Mouse (Mus musculus) B cell, adult 2 months (primary cell): ENCODE measurements around the gene Rassf6.
"Not testable (repeated sequence)": the region's sequence is repeated elsewhere in the genome, so short reads cannot be mapped to it uniquely, and the experiment has no call there.

Experiments
- DNase-seq, 2 experiments: peaks; one replicate each; pipeline ENCODE4 v3.0.0; 2022

Rassf6 gene

DNA sequence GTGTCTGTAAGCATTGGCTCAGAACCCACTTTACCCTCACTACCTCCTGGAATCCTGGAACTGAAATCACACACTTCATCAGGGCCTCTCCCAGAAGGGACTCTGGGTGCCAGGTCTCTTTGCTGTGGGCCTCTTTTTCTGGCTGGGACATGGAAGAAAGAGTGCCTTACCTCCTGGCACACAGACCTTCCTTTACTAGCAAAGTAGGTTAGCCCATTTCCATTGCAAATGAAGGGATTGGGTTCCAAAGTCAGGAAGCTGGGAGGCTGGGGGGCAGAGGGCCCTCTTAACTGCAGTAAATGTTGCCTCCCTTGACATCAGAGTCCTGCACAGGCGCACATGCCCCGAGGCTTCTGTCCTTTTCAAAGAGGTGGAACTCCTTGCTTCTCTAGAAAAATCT lies 17.2 kb downstream of the Rassf6 start:
- no peak for DNase-seq

- DNase-seq: no peak
Observed at GRCm38 (mm10) chr5:90621726-90622125, 18.7 kb downstream of the Rassf6 start.

DNA sequence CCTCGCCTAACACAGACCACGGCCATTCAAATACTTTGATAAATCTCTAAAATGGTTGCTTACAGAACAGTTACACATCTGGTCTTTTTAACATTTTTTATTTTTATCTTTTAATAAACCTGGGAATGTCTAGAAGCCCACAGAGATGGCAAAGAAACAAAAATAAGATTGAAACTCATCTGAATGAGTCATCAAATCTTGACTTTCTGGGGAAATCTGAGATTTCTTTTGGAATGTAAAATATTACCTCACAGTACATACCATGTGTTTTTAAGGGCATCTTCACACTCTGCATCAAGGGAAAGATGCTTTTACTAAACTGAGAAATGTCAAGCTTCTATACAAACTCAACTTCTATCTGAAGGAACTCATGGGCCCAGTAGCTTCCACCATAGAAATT lies 19.1 kb downstream of the Rassf6 start:
- DNase-seq: no peak

GRCm38 (mm10) chr5:90617859-90618258 lies 22.6 kb downstream of the Rassf6 start:
- no peak for DNase-seq

GRCm38 (mm10) chr5:90612751-90613150 lies 27.7 kb downstream of the Rassf6 start:
- DNase-seq: not testable (repeated sequence)

GRCm38 (mm10) chr5:90611996-90612611 lies 28.4 kb downstream of the Rassf6 start:
- DNase-seq: peak; percentile 51 to 62

DNA sequence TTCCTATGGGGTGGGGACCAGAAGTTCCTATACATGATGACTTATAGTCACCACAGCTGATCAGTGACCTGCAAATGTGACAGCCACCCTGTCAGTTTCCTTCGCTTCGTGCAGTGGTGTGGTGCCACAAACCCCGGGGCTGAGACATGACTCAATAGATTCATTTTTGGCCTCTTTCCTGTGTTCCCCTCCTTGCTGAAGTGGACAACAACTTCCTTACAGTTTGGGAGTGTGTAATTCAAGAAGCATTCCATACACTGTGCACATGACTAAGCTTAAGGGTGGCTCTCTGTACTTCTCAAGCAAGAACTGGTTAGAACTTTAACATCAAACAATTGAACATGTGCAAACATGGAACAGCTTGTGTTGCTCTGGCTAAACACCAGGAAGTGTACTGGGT lies 29.1 kb downstream of the Rassf6 start:
- peak; percentile 47 to 58 for DNase-seq

DNA sequence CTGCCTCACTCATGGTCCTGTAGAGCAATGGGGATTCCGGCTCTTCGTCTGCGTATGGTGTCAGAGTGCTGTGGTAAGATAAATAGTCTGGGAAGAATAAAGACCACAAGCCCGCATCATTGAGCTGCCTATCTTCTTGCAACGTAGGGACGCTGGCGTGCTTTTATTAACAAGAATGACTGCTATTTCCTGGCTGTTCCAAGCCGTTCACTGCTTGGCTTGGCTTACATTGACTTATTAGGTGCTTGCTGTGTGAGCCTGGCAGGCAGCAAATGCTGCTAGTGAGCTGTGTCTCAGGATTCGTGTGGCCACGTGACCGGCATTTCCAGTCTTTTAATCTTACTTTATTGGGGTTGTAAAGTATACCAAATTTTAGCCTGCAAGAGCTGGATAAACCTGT lies 31.6 kb downstream of the Rassf6 start:
- DNase-seq: no peak

DNA sequence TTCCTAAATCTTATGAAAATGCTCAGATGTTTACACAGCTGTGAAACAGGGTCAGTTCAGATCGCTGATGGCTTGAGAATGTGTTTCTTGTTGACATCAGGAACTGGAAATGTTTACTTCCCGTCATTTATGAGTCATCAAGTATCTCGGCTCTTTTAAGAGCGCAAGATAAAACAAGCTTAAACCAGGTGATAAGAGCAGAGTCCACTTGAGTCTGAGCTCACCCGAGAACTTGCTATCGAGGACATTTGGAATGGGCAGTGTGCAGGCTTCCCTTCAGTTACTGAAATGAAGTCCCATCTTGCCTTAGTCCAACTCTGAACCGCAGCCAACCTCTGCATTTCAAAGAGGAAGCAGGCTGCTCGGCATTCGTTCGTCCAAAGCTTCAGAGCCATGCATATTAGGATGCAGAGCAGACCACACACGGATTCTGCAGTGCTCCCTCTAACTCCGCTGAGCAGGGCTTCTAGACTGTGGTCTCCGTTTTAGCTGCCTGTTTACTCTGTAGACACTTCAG lies 37.0 kb downstream of the Rassf6 start:
- no peak for DNase-seq

- peak; percentile 67 to 68 for DNase-seq
Observed at GRCm38 (mm10) chr5:90601469-90601868, 39.0 kb downstream of the Rassf6 start.

DNA sequence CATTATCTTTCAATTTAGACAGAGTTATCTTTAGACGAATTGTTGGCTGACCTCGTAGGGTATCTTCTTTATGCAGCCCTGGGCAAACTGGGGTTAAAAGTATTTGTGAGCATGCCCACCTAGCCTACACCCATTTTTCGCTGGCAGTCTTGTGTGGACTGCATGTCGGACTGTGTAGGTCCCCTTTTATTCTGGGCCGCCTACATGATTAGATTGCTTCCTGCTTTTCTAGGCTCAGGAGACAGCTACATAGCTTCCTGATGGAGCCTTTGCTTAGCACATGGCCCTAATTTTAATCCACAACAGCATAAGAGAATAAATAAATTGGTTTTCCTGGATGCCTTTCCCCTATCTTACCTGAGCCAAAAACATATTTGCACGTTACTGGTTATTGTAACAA lies 44.3 kb downstream of the Rassf6 start:
- no peak for DNase-seq

DNA sequence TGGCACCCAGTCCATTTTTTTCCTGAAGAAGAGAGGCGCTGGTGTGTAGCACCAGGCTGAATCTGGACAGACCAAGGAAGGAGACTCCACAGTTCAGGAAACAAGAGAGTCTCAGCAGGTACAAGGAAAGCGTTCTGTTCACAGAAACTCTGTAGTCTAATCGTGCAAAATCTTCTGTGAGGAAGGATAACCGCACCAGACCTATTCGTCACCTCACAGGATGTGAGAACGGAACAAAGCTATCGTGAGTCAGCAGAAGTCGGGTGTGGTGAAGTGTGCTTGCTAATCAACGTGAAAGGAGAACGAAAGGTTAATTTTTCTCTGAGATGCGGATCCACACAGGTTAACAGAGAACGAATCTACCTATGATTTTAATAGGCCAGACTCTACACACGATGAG lies 45.5 kb downstream of the Rassf6 start:
- DNase-seq: peak; percentile 22 to 27

DNA sequence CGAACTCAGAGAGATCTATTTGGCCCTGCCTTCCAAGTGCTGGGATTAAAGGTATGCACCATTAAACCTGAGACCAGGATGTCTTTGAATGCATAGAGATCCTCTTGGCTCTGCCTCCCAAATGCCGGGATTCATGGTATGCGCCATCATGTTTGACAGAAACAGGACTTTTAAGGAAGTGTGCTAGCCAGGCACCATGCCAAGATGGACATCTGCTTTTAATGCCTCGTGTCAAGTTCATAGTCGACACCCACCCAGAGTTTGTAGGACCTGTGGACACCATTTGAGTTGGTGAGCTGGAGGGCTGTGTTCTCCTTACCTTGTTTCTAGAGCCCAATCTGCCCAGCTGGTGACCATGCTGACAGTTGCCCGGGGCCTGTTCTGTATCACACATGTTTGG lies 48.5 kb downstream of the Rassf6 start:
- no peak for DNase-seq

DNA sequence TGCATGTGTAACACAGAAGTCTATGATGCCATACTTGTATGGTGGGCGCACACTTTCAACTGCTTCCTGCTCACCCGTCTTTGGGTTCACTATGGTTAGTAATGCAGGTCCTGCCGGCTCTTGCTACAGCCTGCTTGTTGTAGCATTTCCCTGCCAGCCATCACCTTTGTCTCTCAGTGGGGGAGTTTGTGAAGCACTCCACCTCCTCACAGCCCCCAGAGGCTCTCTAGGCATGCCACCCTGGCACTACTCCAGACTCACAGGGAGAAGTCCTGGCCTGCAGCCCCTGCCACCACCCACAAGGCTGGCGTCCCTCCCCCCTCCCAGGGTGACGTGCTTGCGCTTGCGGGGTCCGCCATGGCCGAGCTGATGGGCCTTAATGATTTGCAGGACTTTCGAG lies 49.8 kb downstream of the Rassf6 start:
- DNase-seq: no peak

DNA sequence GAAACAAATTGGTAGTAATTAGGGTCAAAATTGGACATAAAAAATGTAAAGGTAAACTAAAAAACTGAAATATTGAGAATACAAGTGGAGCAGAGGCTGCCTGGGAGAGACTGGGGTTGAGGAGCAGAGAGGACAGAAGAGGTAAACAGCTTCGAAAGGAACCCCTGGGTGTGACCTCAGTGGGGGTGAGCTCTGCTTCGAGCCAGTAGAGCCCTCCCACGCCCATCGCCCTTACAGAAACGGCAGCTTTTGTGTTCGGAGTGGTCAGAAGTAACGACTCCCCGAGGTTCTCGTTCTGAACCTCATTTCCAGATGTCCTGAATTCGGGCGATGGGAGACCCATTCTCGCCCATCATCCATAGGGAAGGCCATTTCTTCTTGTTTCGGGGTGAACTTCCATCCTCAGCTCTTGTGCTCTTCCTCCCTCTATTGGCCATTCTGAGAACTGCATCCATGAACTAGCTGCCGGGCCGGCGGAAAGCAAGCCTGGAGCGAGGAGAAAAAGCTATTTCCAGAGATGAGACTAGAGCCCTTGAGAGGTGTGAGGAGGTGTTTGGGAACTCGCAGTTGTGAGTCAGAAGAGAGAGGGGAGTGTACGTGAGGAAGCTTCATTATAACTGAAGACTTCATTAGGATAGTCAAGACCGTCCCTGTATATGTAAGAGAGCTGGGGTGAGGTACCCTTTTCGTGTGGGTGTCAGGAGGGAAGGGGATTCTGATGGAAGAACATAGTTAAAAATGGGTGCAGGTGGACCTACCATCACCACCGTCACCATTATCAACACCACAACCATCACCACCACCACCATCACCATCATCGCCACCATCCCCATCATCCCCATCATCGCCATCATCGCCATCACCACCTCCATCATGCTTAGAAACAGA lies 51.5 kb downstream of the Rassf6 start:
- peak; percentile 68 for DNase-seq

GRCm38 (mm10) chr5:90588104-90588503 lies 52.4 kb downstream of the Rassf6 start:
- DNase-seq: no peak

DNA sequence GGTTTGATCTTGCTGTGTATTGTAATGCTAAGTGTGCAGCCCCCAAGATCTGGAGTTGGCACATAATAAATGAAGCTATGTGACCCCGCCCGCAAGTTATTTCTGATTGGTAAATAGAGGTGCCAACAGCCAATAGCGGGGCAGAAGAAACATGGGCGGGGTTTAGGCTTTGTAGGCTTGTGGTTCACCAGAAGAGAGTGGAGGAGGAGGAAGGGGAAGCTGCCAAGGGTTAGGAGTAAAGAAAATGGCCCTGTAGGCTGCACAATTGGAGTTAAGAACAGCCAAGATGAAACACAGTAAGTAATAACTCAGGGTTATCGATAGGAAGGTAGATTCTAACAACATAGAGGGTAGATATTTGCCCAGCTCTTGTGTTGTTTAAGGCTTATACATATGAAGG lies 53.9 kb downstream of the Rassf6 start:
- DNase-seq: no peak

GRCm38 (mm10) chr5:90584799-90585198 lies 55.7 kb downstream of the Rassf6 start:
- no peak for DNase-seq

GRCm38 (mm10) chr5:90582179-90582578 lies 58.3 kb downstream of the Rassf6 start:
- no peak for DNase-seq

DNA sequence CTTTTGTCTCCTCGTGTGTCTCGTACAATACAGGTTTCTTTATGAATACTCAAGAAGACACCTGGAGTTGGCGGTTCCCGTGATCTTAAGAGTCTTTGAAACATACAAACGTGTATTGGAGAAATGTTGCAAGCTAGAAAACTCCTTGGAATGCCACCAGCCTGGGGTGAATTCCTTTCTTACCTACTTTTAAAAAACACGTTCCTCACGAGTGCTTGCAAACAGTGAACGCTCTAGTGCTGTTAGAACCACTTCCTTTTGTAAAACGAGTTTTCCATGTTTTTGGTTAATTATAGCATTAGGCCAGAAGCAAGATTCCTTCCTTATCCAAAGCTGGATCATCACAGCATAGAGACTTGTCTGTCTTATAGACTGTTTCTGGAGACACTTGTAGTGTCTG lies 60.9 kb downstream of the Rassf6 start:
- no peak for DNase-seq

DNA sequence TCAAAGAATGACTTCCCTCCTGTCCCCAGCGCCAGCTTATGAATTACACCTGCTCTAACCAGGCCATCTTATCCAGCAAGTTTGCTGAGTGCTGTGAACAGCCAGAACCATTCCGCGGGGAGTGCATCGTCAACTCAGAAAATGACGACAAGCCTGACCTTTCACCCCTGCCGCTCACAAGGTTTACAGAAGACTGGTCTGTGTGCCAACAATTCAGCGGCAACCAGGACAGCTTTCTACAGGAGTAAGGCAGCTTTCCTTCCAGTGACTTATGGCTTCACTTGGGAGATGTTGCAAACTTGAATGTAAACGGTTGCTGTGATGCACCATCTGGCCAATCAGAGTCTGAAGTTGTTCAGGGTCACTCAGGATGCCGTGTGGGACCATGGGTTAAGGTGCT lies 62.7 kb downstream of the Rassf6 start:
- no peak for DNase-seq

- no peak for DNase-seq
Observed at GRCm38 (mm10) chr5:90571216-90571615, 69.2 kb downstream of the Rassf6 start.

GRCm38 (mm10) chr5:90568338-90568737 lies 72.1 kb downstream of the Rassf6 start:
- DNase-seq: no peak

DNA sequence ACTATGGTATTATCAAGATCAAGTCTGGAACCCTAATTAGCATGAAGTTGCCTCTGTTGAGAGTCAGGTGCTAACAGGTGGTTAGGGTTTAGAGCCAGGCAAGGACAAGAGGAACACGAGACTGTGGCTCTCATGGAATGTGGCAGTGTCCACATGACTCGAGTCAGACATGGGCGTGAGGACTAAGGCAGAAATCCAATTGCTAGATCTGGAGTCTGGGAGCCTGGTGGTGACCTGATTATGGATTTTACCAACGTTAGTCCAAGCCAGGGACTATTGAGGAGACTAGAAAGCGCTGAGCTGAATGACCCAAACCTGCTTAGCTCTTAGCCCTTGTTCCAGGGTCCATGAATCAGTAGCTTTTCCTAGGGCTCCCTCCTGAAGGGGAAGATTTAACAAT lies 72.7 kb downstream of the Rassf6 start:
- DNase-seq: no peak
